Mouse (Mus musculus): ENCODE data around the gene Tspan5. TPM values are rescaled to one million over a fixed set of nuclear protein-coding genes. Genes with fewer than 3 reads are reported as not detected.

The Tspan5 gene
- polyA plus RNA-seq, 1 experiment: 36.4 TPM

DNA sequence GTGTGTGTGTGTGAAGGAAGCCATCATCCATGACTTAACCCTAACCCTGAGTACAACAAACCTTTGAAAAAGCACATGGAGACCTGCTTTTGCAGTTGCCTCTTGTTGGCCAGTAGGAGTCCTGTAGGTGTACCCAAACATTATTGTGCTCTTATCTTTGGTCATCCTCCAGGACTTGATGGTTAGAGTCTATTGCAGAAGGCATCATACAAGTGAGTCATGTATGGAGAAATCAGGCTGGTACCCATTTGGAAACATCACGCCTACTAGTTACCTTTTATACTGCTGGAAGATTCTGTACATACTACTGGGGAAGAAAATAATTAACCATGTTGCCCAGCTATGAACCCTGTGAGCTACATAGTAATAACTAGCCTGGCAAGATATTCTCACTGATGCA, 103.8 kb downstream of the Tspan5 start:
- 82% methylated on average over 1 of the region's 1 CpGs for WGBS
- no peak overlapping the region for H3K4me3 ChIP-seq (ENCODE audit: low read depth, low read length)
- no peak overlapping the region for H3K27ac ChIP-seq (ENCODE audit: insufficient read depth, low read depth, low read length)
- H3K4me1 ChIP-seq (ENCODE audit: control insufficient read depth, insufficient read depth, insufficient read length, low read length): no peaks in the 10 kb centered on the region
- TF ChIP-seq CTCF (IDR thresholded peaks at IDR 0.05; ENCODE audit: extremely low read depth, insufficient read length, insufficient replicate concordance, low read depth, low read length): no peak
- no peak for TF ChIP-seq POLR2A (IDR thresholded peaks at IDR 0.05; ENCODE audit: low read depth, low read length)
- H3K36me3 ChIP-seq (ENCODE audit: control insufficient read depth, insufficient read depth, low read length): no peaks in the 10 kb centered on the region
- H3K27me3 ChIP-seq (ENCODE audit: control insufficient read depth, insufficient read depth, low read length): no peaks in the 10 kb centered on the region

DNA sequence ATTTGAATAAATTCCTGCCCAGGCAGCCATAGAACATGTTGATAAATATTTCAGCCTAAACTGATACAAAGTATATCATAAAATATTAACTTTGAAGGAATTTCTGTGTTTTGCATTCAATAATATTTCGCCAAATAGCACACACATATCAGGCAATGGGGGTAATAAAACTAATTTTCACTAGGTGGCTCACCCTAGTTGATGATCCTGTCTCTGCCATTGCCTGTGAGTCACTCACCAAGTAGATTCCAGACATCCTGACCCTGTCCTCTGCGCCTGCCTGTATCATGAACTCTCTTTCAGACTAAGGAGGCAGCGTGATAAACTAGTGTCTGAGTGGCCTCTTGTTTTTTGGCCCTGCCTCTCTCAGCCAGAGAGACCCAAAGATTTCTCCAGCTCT, 105.8 kb downstream of the Tspan5 start:
- H3K36me3 ChIP-seq (ENCODE audit: control insufficient read depth, insufficient read depth, low read length): no peaks in the 10 kb centered on the region
- TF ChIP-seq POLR2A (IDR thresholded peaks at IDR 0.05; ENCODE audit: low read depth, low read length): no peak
- no peak for TF ChIP-seq CTCF (IDR thresholded peaks at IDR 0.05; ENCODE audit: extremely low read depth, insufficient read length, insufficient replicate concordance, low read depth, low read length)
- H3K4me1 ChIP-seq (ENCODE audit: control insufficient read depth, insufficient read depth, insufficient read length, low read length): peaks cover 2% of the 10 kb centered on the region; the same call in 1 of the 2 replicates
- no peaks in the 10 kb centered on the region for H3K27me3 ChIP-seq (ENCODE audit: control insufficient read depth, insufficient read depth, low read length)
- H3K4me3 ChIP-seq (ENCODE audit: low read depth, low read length): no peak overlapping the region
- 63% methylated on average over 3 of the region's 3 CpGs for WGBS
- H3K27ac ChIP-seq (ENCODE audit: insufficient read depth, low read depth, low read length): no peak overlapping the region

- H3K36me3 ChIP-seq (ENCODE audit: control insufficient read depth, insufficient read depth, low read length): no peaks in the 10 kb centered on the region
Measured at GRCm38 (mm10) chr3:138849755-138850301, 107.8 kb downstream of the Tspan5 start.

DNA sequence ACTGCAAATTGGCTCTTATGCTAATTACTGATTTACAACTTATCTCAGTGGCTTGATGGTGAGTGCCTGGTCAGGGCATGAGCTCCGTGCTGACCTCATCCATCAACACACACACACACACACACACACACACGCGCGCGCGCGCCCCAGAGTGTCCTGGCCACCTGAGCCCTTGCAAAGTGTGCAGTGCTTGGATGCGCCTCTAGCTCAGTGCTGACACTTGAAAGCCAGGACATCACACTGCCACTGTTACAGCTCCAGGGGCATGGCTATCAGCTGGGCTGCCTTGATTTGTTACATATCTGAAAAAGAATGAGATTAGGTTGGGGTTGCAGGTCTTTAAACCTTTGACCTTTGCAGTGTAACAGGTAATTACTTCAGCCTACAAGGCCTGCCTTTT, 109.9 kb downstream of the Tspan5 start:
- no peaks in the 10 kb centered on the region for H3K36me3 ChIP-seq (ENCODE audit: control insufficient read depth, insufficient read depth, low read length)
- no peak overlapping the region for H3K4me3 ChIP-seq (ENCODE audit: low read depth, low read length)
- H3K27me3 ChIP-seq (ENCODE audit: control insufficient read depth, insufficient read depth, low read length): no peaks in the 10 kb centered on the region
- peaks cover 2% of the 10 kb centered on the region; the same call in 1 of the 2 replicates for H3K4me1 ChIP-seq (ENCODE audit: control insufficient read depth, insufficient read depth, insufficient read length, low read length)
- no peak for TF ChIP-seq POLR2A (IDR thresholded peaks at IDR 0.05; ENCODE audit: low read depth, low read length)
- TF ChIP-seq CTCF (IDR thresholded peaks at IDR 0.05; ENCODE audit: extremely low read depth, insufficient read length, insufficient replicate concordance, low read depth, low read length): no peak
- WGBS: 82% methylated on average over 8 of the region's 8 CpGs
- H3K27ac ChIP-seq (ENCODE audit: insufficient read depth, low read depth, low read length): no peak overlapping the region

More at GRCm38 (mm10) chr3:138849755-138850301, 107.8 kb downstream of the Tspan5 start:
- Histone ChIP-seq H3K4me3 (ENCODE audit: low read depth, low read length) (no peak overlapping the region), H3K4me1 (ENCODE audit: control insufficient read depth, insufficient read depth, insufficient read length, low read length) (peaks cover 2% of the 10 kb centered on the region; the same call in 1 of the 2 replicates), H3K27me3 (ENCODE audit: control insufficient read depth, insufficient read depth, low read length) (no peaks in the 10 kb centered on the region), H3K27ac (ENCODE audit: insufficient read depth, low read depth, low read length) (no peak overlapping the region)
- 69% methylated on average over 11 of the region's 11 CpGs for WGBS
- TF ChIP-seq CTCF (IDR thresholded peaks at IDR 0.05; ENCODE audit: extremely low read depth, insufficient read length, insufficient replicate concordance, low read depth, low read length): no peak
- TF ChIP-seq POLR2A (IDR thresholded peaks at IDR 0.05; ENCODE audit: low read depth, low read length): no peak

DNA sequence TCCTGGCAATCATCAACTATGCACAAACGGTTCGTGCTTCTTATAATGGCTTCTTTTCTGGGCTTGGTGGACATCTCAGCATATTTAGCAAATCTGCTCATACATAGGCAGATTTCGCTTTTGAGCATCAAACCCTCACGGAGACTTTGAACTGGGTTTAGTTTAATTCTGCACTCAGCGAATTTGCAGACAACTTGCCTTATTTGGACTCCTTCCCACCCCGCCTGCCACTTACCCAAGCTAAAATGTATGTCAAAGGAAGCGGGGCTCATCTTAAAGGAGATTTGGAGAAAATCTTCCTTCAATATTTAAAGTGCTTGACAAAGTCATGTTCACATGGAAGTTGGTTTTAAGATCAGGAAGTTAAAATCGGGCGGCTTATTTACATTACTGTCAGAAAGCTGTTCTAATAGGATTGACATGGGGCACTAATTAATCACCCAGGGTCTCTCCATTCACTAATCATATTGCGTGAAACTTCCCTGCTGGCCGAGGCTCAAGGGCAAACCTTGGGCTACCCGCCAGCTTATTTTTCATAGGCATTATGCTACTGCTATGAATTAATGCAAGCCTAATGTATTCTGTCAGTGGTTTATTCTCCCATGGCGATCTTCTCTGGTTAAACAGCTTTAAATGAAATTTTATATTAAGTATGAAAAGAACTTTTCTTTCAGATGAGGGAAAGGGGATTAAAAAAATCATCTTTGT, 111.1 kb downstream of the Tspan5 start:
- Histone ChIP-seq H3K4me1 (ENCODE audit: control insufficient read depth, insufficient read depth, insufficient read length, low read length) (peaks cover 2% of the 10 kb centered on the region; the same call in 1 of the 2 replicates), H3K36me3 (ENCODE audit: control insufficient read depth, insufficient read depth, low read length) (no peaks in the 10 kb centered on the region), H3K27ac (ENCODE audit: insufficient read depth, low read depth, low read length) (no peak overlapping the region), H3K4me3 (ENCODE audit: low read depth, low read length) (no peak overlapping the region), H3K27me3 (ENCODE audit: control insufficient read depth, insufficient read depth, low read length) (no peaks in the 10 kb centered on the region)
- TF ChIP-seq CTCF (IDR thresholded peaks at IDR 0.05; ENCODE audit: extremely low read depth, insufficient read length, insufficient replicate concordance, low read depth, low read length) (no peak), POLR2A (IDR thresholded peaks at IDR 0.05; ENCODE audit: low read depth, low read length) (no peak)
- 57% methylated on average over 13 of the region's 13 CpGs for WGBS

GRCm38 (mm10) chr3:138853996-138854836, 112.2 kb downstream of the Tspan5 start:
- no peaks in the 10 kb centered on the region for H3K36me3 ChIP-seq (ENCODE audit: control insufficient read depth, insufficient read depth, low read length)
- WGBS: 83% methylated on average over 16 of the region's 16 CpGs
- peaks cover 2% of the 10 kb centered on the region; the same call in 1 of the 2 replicates for H3K4me1 ChIP-seq (ENCODE audit: control insufficient read depth, insufficient read depth, insufficient read length, low read length)
- H3K27me3 ChIP-seq (ENCODE audit: control insufficient read depth, insufficient read depth, low read length): no peaks in the 10 kb centered on the region
- TF ChIP-seq CTCF (IDR thresholded peaks at IDR 0.05; ENCODE audit: extremely low read depth, insufficient read length, insufficient replicate concordance, low read depth, low read length): no peak
- no peak for TF ChIP-seq POLR2A (IDR thresholded peaks at IDR 0.05; ENCODE audit: low read depth, low read length)
- H3K4me3 ChIP-seq (ENCODE audit: low read depth, low read length): no peak overlapping the region
- H3K27ac ChIP-seq (ENCODE audit: insufficient read depth, low read depth, low read length): no peak overlapping the region

DNA sequence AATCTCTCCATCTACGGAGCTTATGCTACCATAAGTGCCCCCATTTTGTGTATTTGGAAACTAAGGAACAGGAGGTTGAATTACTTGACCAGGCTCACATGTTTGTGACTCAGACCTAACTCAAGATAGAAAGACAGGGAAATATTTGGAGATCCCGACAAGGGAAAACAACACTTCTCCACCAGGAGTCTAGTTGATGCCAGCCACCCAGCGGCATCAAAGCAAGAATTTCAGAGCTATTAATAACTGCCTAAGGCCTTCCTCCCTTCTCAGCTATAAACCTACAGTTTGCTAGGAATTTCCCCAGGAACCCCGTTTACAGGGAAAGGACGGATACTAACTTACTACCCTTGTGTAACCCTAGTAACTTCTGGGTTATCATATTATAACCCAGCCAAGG, 113.4 kb downstream of the Tspan5 start:
- 87% methylated on average over 5 of the region's 5 CpGs for WGBS
- TF ChIP-seq POLR2A (IDR thresholded peaks at IDR 0.05; ENCODE audit: low read depth, low read length) (no peak), CTCF (IDR thresholded peaks at IDR 0.05; ENCODE audit: extremely low read depth, insufficient read length, insufficient replicate concordance, low read depth, low read length) (no peak)
- Histone ChIP-seq H3K27me3 (ENCODE audit: control insufficient read depth, insufficient read depth, low read length) (no peaks in the 10 kb centered on the region), H3K36me3 (ENCODE audit: control insufficient read depth, insufficient read depth, low read length) (no peaks in the 10 kb centered on the region), H3K4me3 (ENCODE audit: low read depth, low read length) (no peak overlapping the region), H3K4me1 (ENCODE audit: control insufficient read depth, insufficient read depth, insufficient read length, low read length) (peaks cover 2% of the 10 kb centered on the region; the same call in 1 of the 2 replicates), H3K27ac (ENCODE audit: insufficient read depth, low read depth, low read length) (no peak overlapping the region)
